Mouse (Mus musculus) C2C12 (cell line): ENCODE results near the gene Acot8. TPM values are rescaled to one million over a fixed set of nuclear protein-coding genes. Genes with fewer than 3 reads are reported as not detected.

Experiments
- H3K27me3 ChIP-seq: one replicate; pipeline ENCODE4 v1.6.1; 2011; ENCODE audit not compliant: control insufficient read depth, insufficient read depth, insufficient read length
- H3K36me3 ChIP-seq: one replicate; pipeline ENCODE4 v1.6.1; 2011; ENCODE audit not compliant: control insufficient read depth, insufficient read depth
- H3K4me3 ChIP-seq: one replicate; pipeline ENCODE4 v1.5.1; 2011; ENCODE audit warnings: mild to moderate bottlenecking, control low read depth; ENCODE audit not compliant: poor library complexity, insufficient read depth, severe bottlenecking
- H3K79me2 ChIP-seq: one replicate; pipeline ENCODE4 v1.6.1; 2011; ENCODE audit not compliant: control insufficient read depth, insufficient read depth
- H3K79me3 ChIP-seq: one replicate; pipeline ENCODE4 v1.6.1; 2011; ENCODE audit warnings: low read depth, control low read depth
- H3ac ChIP-seq: one replicate; pipeline ENCODE3; 2011; ENCODE audit warnings: low read depth; ENCODE audit not compliant: control insufficient read depth, insufficient read length
- CEBPB ChIP-seq: IDR thresholded peaks from one replicate; pipeline ENCODE4 v1.6.1; 2011; ENCODE audit warnings: low read depth, mild to moderate bottlenecking, control low read depth, moderate library complexity
- CTCF ChIP-seq: IDR thresholded peaks from one replicate; pipeline ENCODE4 v1.5.1; 2011; ENCODE audit not compliant: control insufficient read depth, insufficient read depth, insufficient read length
- FOSL1 ChIP-seq: IDR thresholded peaks from one replicate; pipeline ENCODE4 v1.8.0; 2011; ENCODE audit warnings: mild to moderate bottlenecking, low read length; ENCODE audit not compliant: poor library complexity, insufficient read depth, severe bottlenecking
- MAX ChIP-seq: IDR thresholded peaks from one replicate; pipeline ENCODE4 v1.6.1; 2011; ENCODE audit warnings: mild to moderate bottlenecking, control low read depth
- MYOD1 ChIP-seq: IDR thresholded peaks from one replicate; pipeline ENCODE4 v1.6.1; 2011; ENCODE audit warnings: low read depth; ENCODE audit not compliant: control insufficient read depth, insufficient read length
- MYOG ChIP-seq: IDR thresholded peaks from one replicate; pipeline ENCODE4 v1.6.1; 2011; ENCODE audit not compliant: control insufficient read depth, insufficient read length; ENCODE audit errors: extremely low read depth
- USF1 ChIP-seq: IDR thresholded peaks from one replicate; pipeline ENCODE4 v1.6.1; 2011; ENCODE audit warnings: low read depth, mild to moderate bottlenecking, control low read depth, moderate library complexity
- polyA plus RNA-seq: library from polyadenylated mRNA; unstranded; fragments of >200 nt; fragmentation: generic; extraction: Trizol; gene quantifications from one replicate; pipeline ENCODE4 v1.2.1, GENCODE M21; 2012; ENCODE audit warnings: missing spikeins

Acot8 gene
- polyA plus RNA-seq, 1 experiment, result 20.5 TPM

DNA sequence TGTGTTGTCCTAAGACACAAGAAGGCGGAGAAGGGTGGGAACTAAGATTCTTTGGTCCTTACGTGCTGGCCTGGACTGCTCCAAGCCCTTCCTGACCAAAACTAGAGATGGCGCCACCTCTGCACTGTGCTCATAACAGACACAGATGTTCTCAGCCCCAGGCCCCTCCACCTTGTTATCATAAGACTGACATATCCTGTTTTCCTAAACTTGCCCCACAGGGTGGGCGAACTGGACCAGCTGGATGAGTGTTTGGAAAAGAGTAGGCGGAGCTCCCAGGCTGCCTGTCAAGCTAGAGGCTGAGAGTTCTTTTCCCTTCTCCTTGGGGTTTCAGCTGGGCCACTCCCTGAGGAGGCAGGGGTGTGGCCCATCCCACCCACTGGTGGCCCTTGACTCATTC, 13.0 kb upstream of the Acot8 start:
- no peak overlapping the region for H3ac ChIP-seq
- peaks cover 8% of the 10 kb centered on the region for H3K36me3 ChIP-seq
- H3K79me2 ChIP-seq, result no peaks in the 10 kb centered on the region
- H3K4me3 ChIP-seq, result no peak overlapping the region
- H3K79me3 ChIP-seq, result no peaks in the 10 kb centered on the region
- no peaks in the 10 kb centered on the region for H3K27me3 ChIP-seq
- TF ChIP-seq MYOD1, result no peak
- TF ChIP-seq CEBPB, result no peak
- no peak for TF ChIP-seq MAX
- no peak for TF ChIP-seq USF1
- TF ChIP-seq MYOG, result no peak
- no peak for TF ChIP-seq FOSL1
- TF ChIP-seq CTCF, result no peak

DNA sequence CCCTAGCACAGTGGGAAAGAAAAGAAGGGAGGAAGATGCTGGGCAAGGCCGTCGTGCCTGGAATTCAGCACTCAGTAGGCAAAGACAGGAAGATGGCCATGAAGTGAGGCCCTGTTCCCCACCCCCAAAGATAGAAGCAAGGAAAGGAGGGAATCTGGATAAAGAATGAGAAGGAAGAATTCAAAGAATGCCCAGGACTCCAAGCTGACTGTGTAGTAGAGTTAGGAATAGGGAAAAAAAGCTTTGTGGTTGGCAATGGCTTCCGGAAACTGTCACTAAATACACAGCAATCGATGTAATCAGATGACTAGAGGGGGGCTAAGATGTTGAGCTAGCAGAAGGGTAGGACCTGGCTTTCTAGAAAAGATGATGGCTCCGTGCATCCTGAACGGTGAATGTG, 12.5 kb upstream of the Acot8 start:
- H3K79me2 ChIP-seq, result no peaks in the 10 kb centered on the region
- no peak for TF ChIP-seq MYOG
- no peak for TF ChIP-seq MAX
- TF ChIP-seq MYOD1, result no peak
- no peak for TF ChIP-seq CEBPB
- H3K27me3 ChIP-seq, result no peaks in the 10 kb centered on the region
- H3K4me3 ChIP-seq, result no peak overlapping the region
- H3K79me3 ChIP-seq, result no peaks in the 10 kb centered on the region
- H3ac ChIP-seq, result no peak overlapping the region
- peaks cover 8% of the 10 kb centered on the region for H3K36me3 ChIP-seq

DNA sequence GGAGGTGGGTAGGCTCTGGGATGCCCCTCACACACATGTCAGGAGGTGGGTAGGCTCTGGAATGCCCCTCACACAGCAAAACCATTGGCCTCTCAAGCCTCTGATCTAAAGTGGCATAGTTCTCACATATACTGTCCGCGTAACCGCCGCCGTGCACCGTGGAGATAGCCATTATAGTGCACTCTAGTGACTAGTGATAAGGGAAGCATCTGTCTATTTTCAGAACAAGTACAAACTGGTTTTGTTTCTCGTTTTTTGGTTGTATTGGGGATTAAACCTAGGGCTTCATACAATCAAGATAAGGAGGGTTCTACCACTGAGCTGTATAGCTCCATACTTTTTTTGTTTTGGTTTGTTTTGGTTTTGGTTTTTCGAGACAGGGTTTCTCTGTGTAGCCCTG, 11.1 kb upstream of the Acot8 start:
- Histone ChIP-seq H3K27me3 (no peaks in the 10 kb centered on the region), H3K36me3 (peaks cover 8% of the 10 kb centered on the region), H3K4me3 (no peak overlapping the region), H3K79me3 (no peaks in the 10 kb centered on the region), H3ac (no peak overlapping the region), H3K79me2 (no peaks in the 10 kb centered on the region)
- TF ChIP-seq MAX (no peak), MYOG (no peak), USF1 (no peak), FOSL1 (no peak), CEBPB (no peak), MYOD1 (no peak), CTCF (no peak)

DNA sequence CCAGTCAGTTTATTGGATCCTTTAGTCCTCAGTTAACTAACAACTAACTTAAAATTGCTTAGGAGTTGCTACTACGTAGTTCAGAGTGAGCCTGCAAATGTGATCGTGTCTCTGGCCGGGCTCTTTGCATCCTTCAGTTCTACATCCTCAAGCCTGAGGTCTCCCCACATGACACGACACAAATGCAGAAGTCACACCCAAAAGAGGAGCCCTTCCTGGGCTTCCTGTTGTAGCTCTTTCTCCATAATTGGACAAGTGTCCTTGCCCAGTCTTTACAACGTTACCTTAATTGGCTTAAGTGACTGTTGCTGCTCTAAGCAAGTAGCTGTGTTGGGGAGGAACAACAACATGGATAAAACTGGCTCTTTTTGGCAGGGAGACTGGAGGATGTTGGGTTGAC, 10.7 kb upstream of the Acot8 start:
- Histone ChIP-seq H3K79me3 (no peaks in the 10 kb centered on the region), H3K27me3 (no peaks in the 10 kb centered on the region)
- no peak for TF ChIP-seq FOSL1
- no peak for TF ChIP-seq CEBPB
- TF ChIP-seq CTCF, result no peak
- TF ChIP-seq USF1, result no peak
- no peak for TF ChIP-seq MYOD1
- no peak for TF ChIP-seq MYOG
- no peak for TF ChIP-seq MAX

DNA sequence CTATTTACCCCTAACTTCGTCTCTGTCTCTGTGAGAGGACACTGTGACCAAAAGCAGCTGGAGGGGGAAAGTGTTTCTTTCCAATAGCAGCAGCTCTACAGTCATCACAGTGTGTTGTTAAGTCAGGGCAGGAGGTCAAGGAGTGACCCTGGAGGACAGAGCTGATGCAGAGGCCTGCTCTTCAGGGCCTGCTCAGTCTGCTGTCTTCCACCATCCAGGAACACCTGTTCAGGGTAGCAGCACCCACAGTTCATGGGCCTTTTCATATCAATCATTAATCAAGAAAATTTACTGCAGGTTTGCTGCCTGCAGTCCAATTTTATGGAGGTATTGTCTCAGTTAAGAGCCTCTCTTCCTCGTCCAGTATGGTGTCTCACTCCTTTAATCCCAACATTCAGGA, 8.9 kb upstream of the Acot8 start:
- Histone ChIP-seq H3ac (no peak overlapping the region), H3K36me3 (no peaks in the 10 kb centered on the region), H3K4me3 (no peak overlapping the region), H3K27me3 (no peaks in the 10 kb centered on the region), H3K79me3 (no peaks in the 10 kb centered on the region), H3K79me2 (no peaks in the 10 kb centered on the region)
- TF ChIP-seq FOSL1 (no peak), CTCF (no peak), MYOG (no peak)

More for the DNA sequence above, 10.7 kb upstream of the Acot8 start:
- no peak overlapping the region for H3ac ChIP-seq
- H3K36me3 ChIP-seq, result peaks cover 5% of the 10 kb centered on the region
- H3K4me3 ChIP-seq, result no peak overlapping the region
- H3K79me2 ChIP-seq, result no peaks in the 10 kb centered on the region

DNA sequence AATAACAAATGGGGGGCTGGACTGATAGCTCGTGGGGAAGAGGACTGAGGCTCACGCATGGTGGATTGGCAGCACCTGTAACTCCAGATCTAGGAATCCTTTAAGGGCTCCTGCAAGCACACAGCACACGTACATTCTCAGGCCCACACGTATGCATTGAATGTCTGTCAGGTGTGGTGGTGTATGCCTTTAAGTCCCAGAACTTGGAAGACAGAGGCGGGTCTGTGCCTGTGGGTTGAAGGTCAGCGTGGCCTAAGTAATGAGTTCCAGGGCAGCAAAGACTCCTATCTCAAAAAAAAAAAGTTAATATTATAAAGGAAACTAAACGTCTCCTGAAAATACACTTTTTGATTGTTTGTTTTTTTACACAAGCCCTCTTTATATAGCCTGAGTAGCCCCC, 1.9 kb upstream of the Acot8 start:
- Histone ChIP-seq H3K79me2 (peaks cover 43% of the 10 kb centered on the region), H3K4me3 (no peak overlapping the region), H3K36me3 (peaks cover 1% of the 10 kb centered on the region), H3K27me3 (no peaks in the 10 kb centered on the region), H3K79me3 (peaks cover 22% of the 10 kb centered on the region), H3ac (no peak overlapping the region)
- TF ChIP-seq MAX (no peak), MYOD1 (no peak), MYOG (no peak), FOSL1 (no peak), CEBPB (no peak), CTCF (no peak), USF1 (no peak)
